Mouse (Mus musculus) MEL (cell line): Measurements from ENCODE around the gene Nr4a1. TPM values are rescaled to one million over a fixed set of nuclear protein-coding genes. Genes with fewer than 3 reads are reported as not detected.
A peak's percentile ranks its signal among the peaks of the same experiment; 100 is the strongest.

ENCODE experiments used
- DNase-seq: peaks from one replicate; pipeline ENCODE4 v3.0.0; 2011; ENCODE audit warnings: low read depth, low spot score
- H3K27ac ChIP-seq: 2 replicates; pipeline ENCODE4 v1.5.1; 2012; ENCODE audit warnings: low read depth, mild to moderate bottlenecking, control low read depth, low read length, moderate library complexity; ENCODE audit not compliant: control insufficient read depth
- H3K27me3 ChIP-seq, 2 experiments: fragments of 150-350 bp in 1 of 2; sonication (generic) in 1 of 2; 2 replicates each; pipeline ENCODE4 v1.6.1; 2012; ENCODE audit warnings: low read length in 2 of 2, mild to moderate bottlenecking in 2 of 2, improper control_type of control experiment in 1 of 2, moderate library complexity in 1 of 2; ENCODE audit not compliant: insufficient read depth in 2 of 2, control insufficient read depth in 1 of 2
- H3K36me3 ChIP-seq, 2 experiments: 2 replicates each; pipeline ENCODE4 v1.6.1; 2012 to 2014; ENCODE audit warnings: low read length in 2 of 2, improper control_type of control experiment in 1 of 2, inconsistent platforms in 1 of 2, mild to moderate bottlenecking in 1 of 2; ENCODE audit not compliant: insufficient read depth in 2 of 2, control insufficient read depth in 1 of 2
- H3K4me1 ChIP-seq, 2 experiments: fragments of 150-350 bp in 1 of 2; sonication (generic) in 1 of 2; 2 replicates each; pipeline ENCODE4 v1.6.1; 2012; ENCODE audit warnings: low read length in 2 of 2, improper control_type of control experiment in 1 of 2, mild to moderate bottlenecking in 1 of 2; ENCODE audit not compliant: insufficient read depth in 2 of 2, control insufficient read depth in 1 of 2
- H3K4me3 ChIP-seq, 2 experiments: fragments of 150-350 bp in 1 of 2; sonication (generic) in 1 of 2; 2 replicates each; pipeline ENCODE4 v1.5.1; 2012; ENCODE audit warnings: low read depth in 2 of 2, low read length in 2 of 2, mild to moderate bottlenecking in 2 of 2, moderate library complexity in 2 of 2, control low read depth in 1 of 2, improper control_type of control experiment in 1 of 2; ENCODE audit not compliant: control insufficient read depth in 1 of 2, insufficient read depth in 1 of 2
- H3K79me2 ChIP-seq: 2 replicates; pipeline ENCODE4 v1.6.1; 2012; ENCODE audit warnings: mild to moderate bottlenecking, low read length, moderate library complexity; ENCODE audit not compliant: control insufficient read depth, poor library complexity, insufficient read depth
- H3K9ac ChIP-seq: 2 replicates; pipeline ENCODE4 v1.6.1; 2012; ENCODE audit warnings: low read depth, mild to moderate bottlenecking, control low read depth, low read length, moderate library complexity; ENCODE audit not compliant: control insufficient read depth, poor library complexity, severe bottlenecking
- H3K9me3 ChIP-seq: fragments of 150-350 bp; sonication (generic); replicated peaks from 2 replicates; pipeline ENCODE4 v1.6.1; 2012; ENCODE audit warnings: mild to moderate bottlenecking, low read length, improper control_type of control experiment, moderate library complexity; ENCODE audit not compliant: insufficient read depth
- BHLHE40 ChIP-seq: IDR thresholded peaks from 2 replicates; pipeline ENCODE4 v1.6.1; 2012; ENCODE audit warnings: low read depth, mild to moderate bottlenecking, inconsistent platforms, low read length, improper control_type of control experiment, borderline replicate concordance
- CHD2 ChIP-seq: IDR thresholded peaks from 2 replicates; pipeline ENCODE4 v1.6.1; 2011; ENCODE audit warnings: low read length, improper control_type of control experiment
- CTCF ChIP-seq, 3 experiments: IDR thresholded peaks in 2 of 3; conservative IDR thresholded peaks in 1 of 3; 2 replicates each; pipeline ENCODE4 v1.5.1; 2011 to 2012; ENCODE audit warnings: low read length in 3 of 3, low read depth in 2 of 3, mild to moderate bottlenecking in 2 of 3, improper control_type of control experiment in 1 of 3, inconsistent platforms in 1 of 3, mixed read lengths in 1 of 3, moderate library complexity in 1 of 3; ENCODE audit not compliant: control insufficient read depth in 1 of 3, insufficient read depth in 1 of 3, poor library complexity in 1 of 3, severe bottlenecking in 1 of 3
- EP300 ChIP-seq, 2 experiments: IDR thresholded peaks; 2 replicates each; pipeline ENCODE4 v1.6.1; 2011; ENCODE audit warnings: improper control_type of control experiment in 2 of 2, low read length in 2 of 2, low read depth in 1 of 2, mild to moderate bottlenecking in 1 of 2
- ETS1 ChIP-seq: IDR thresholded peaks from 2 replicates; pipeline ENCODE4 v1.6.1; 2012; ENCODE audit warnings: low read depth, mild to moderate bottlenecking, inconsistent platforms, low read length, improper control_type of control experiment, moderate library complexity
- GATA1 ChIP-seq: IDR thresholded peaks from 2 replicates; pipeline ENCODE4 v1.6.1; 2011; ENCODE audit warnings: low read depth, low read length, improper control_type of control experiment
- KAT2A ChIP-seq: conservative IDR thresholded peaks from 2 replicates; pipeline ENCODE4 v1.6.1; 2012; ENCODE audit warnings: low read depth, low read length, improper control_type of control experiment, inconsistent platforms
- MAX ChIP-seq: IDR thresholded peaks from 2 replicates; pipeline ENCODE4 v1.6.1; 2011; ENCODE audit warnings: low read length, improper control_type of control experiment
- MAZ ChIP-seq: IDR thresholded peaks from 2 replicates; pipeline ENCODE4 v1.6.1; 2012; ENCODE audit warnings: low read depth, mild to moderate bottlenecking, inconsistent platforms, low read length, improper control_type of control experiment
- MEF2A ChIP-seq: IDR thresholded peaks from 2 replicates; pipeline ENCODE4 v1.6.1; 2014; ENCODE audit warnings: low read depth, mild to moderate bottlenecking, inconsistent platforms, low read length, improper control_type of control experiment; ENCODE audit not compliant: poor library complexity, insufficient replicate concordance, severe bottlenecking; ENCODE audit errors: extremely low read depth
- MXI1 ChIP-seq: IDR thresholded peaks from 2 replicates; pipeline ENCODE4 v1.6.1; 2011; ENCODE audit warnings: mild to moderate bottlenecking, low read depth, low read length, improper control_type of control experiment
- MYB ChIP-seq: IDR thresholded peaks from 2 replicates; pipeline ENCODE4 v1.6.1; 2011; ENCODE audit warnings: mild to moderate bottlenecking, low read depth, low read length, improper control_type of control experiment
- MYC ChIP-seq: IDR thresholded peaks from 2 replicates; pipeline ENCODE4 v1.6.1; 2011; ENCODE audit warnings: low read depth, mild to moderate bottlenecking, low read length, improper control_type of control experiment, moderate library complexity
- NELFE ChIP-seq: IDR thresholded peaks from 2 replicates; pipeline ENCODE4 v1.6.1; 2011; ENCODE audit warnings: low read depth, low read length, improper control_type of control experiment
- POLR2A ChIP-seq, 2 experiments: IDR thresholded peaks; 2 replicates each; pipeline ENCODE4 v1.6.1; 2011 to 2012; ENCODE audit warnings: low read length in 2 of 2, mild to moderate bottlenecking in 2 of 2, control low read depth in 1 of 2, improper control_type of control experiment in 1 of 2, low read depth in 1 of 2, moderate library complexity in 1 of 2; ENCODE audit not compliant: control insufficient read depth in 1 of 2, insufficient read depth in 1 of 2, poor library complexity in 1 of 2
- POLR2AphosphoS5 ChIP-seq: IDR thresholded peaks from 2 replicates; pipeline ENCODE4 v1.6.1; 2012; ENCODE audit warnings: low read depth, borderline replicate concordance, mild to moderate bottlenecking, inconsistent platforms, low read length, moderate library complexity, mixed read lengths
- RAD21 ChIP-seq: IDR thresholded peaks from 2 replicates; pipeline ENCODE4 v1.6.1; 2011; ENCODE audit warnings: mild to moderate bottlenecking, low read depth, low read length, improper control_type of control experiment
- RCOR1 ChIP-seq: IDR thresholded peaks from 2 replicates; pipeline ENCODE4 v1.6.1; 2012; ENCODE audit warnings: low read depth, mild to moderate bottlenecking, inconsistent platforms, low read length, improper control_type of control experiment
- SIN3A ChIP-seq: IDR thresholded peaks from 2 replicates; pipeline ENCODE4 v1.6.1; 2012; ENCODE audit warnings: low read length, improper control_type of control experiment, inconsistent platforms
- SMC3 ChIP-seq: IDR thresholded peaks from 2 replicates; pipeline ENCODE4 v1.6.1; 2011; ENCODE audit warnings: low read depth, low read length, improper control_type of control experiment
- TAL1 ChIP-seq: IDR thresholded peaks from 2 replicates; pipeline ENCODE4 v1.6.1; 2012; ENCODE audit warnings: mild to moderate bottlenecking, inconsistent platforms, low read length, moderate library complexity, mixed read lengths
- TBP ChIP-seq: IDR thresholded peaks from 2 replicates; pipeline ENCODE4 v1.8.0; 2011; ENCODE audit warnings: low read depth, low read length, improper control_type of control experiment
- TCF12 ChIP-seq: IDR thresholded peaks from 2 replicates; pipeline ENCODE4 v1.6.1; 2014; ENCODE audit warnings: low read depth, mild to moderate bottlenecking, inconsistent platforms, low read length, improper control_type of control experiment, moderate library complexity
- UBTF ChIP-seq: IDR thresholded peaks from 2 replicates; pipeline ENCODE4 v1.6.1; 2012; ENCODE audit warnings: low read depth, mild to moderate bottlenecking, inconsistent platforms, low read length, improper control_type of control experiment, moderate library complexity, borderline replicate concordance; ENCODE audit not compliant: insufficient read depth
- USF1 ChIP-seq: IDR thresholded peaks from 2 replicates; pipeline ENCODE4 v1.6.1; 2014; ENCODE audit warnings: low read depth, mild to moderate bottlenecking, inconsistent platforms, low read length, improper control_type of control experiment, moderate library complexity
- USF2 ChIP-seq, 2 experiments: IDR thresholded peaks; 2 replicates each; pipeline ENCODE4 v1.6.1; 2011 to 2012; ENCODE audit warnings: improper control_type of control experiment in 2 of 2, low read length in 2 of 2, borderline replicate concordance in 1 of 2, inconsistent platforms in 1 of 2, low read depth in 1 of 2, mild to moderate bottlenecking in 1 of 2; ENCODE audit not compliant: insufficient read depth in 1 of 2
- ZC3H11A ChIP-seq: IDR thresholded peaks from 2 replicates; pipeline ENCODE4 v1.6.1; 2012; ENCODE audit warnings: low read depth, mild to moderate bottlenecking, inconsistent platforms, low read length, improper control_type of control experiment
- ZKSCAN1 ChIP-seq: IDR thresholded peaks from 2 replicates; pipeline ENCODE4 v1.6.1; 2012; ENCODE audit warnings: low read depth, mild to moderate bottlenecking, inconsistent platforms, low read length, improper control_type of control experiment, moderate library complexity
- ZMIZ1 ChIP-seq: IDR thresholded peaks from 2 replicates; pipeline ENCODE4 v1.6.1; 2012; ENCODE audit warnings: low read depth, mild to moderate bottlenecking, inconsistent platforms, low read length, improper control_type of control experiment, moderate library complexity
- ZNF384 ChIP-seq: IDR thresholded peaks from 2 replicates; pipeline ENCODE4 v1.6.1; 2012; ENCODE audit warnings: low read depth, mild to moderate bottlenecking, inconsistent platforms, low read length, improper control_type of control experiment
- polyA plus RNA-seq, 2 experiments: library from polyadenylated mRNA; stranded (reverse) in 1 of 2; unstranded in 1 of 2; fragments of >175 nt in 1 of 2; fragments of >200 nt in 1 of 2; gene quantifications; 2 replicates each; pipeline versions ENCODE4 v1.2.1 to v1.2.4; 2012; ENCODE audit warnings: low replicate concordance in 2 of 2, low read depth in 1 of 2; ENCODE audit not compliant: insufficient read length in 2 of 2, insufficient read depth in 1 of 2, missing spikeins in 1 of 2
- total RNA-seq: library from RNA; depleted of rRNA; stranded (reverse); fragments of 300-350 nt; gene quantifications from 2 replicates; pipeline ENCODE4 v1.2.3, GENCODE M21; 2012

The Nr4a1 gene
- total and polyA plus RNA-seq, 3 experiments: 2.0 to 12.8 TPM; not detected in 1

GRCm38 (mm10) chr15:101299480-101299960 lies 45.5 kb downstream of the Nr4a1 start:
- peak; percentile 33 for DNase-seq
- Histone ChIP-seq H3K27ac (no peak overlapping the region), H3K36me3 (peaks cover 0 to 11% of the 10 kb centered on the region in 2 experiments; a peak in 2 of 4 replicates), H3K9me3 (no peaks in the 10 kb centered on the region), H3K27me3 (no peaks in the 10 kb centered on the region)
- TF ChIP-seq MYB: no peak
- TF ChIP-seq MAX: 0 out of 2 replicates have a peak, but pooled peaks have one; percentile 17
- no peak for TF ChIP-seq MYC
- no peak for TF ChIP-seq TCF12
- TF ChIP-seq SMC3: no peak
- no peak for TF ChIP-seq EP300 (IDR thresholded peaks at IDR 0.05; ENCODE audit: low read depth in 1 of 2, low read length in 2 of 2)
- TF ChIP-seq UBTF: no peak
- no peak for TF ChIP-seq BHLHE40
- TF ChIP-seq, all 39 proteins: peak for 1
- H3K9ac ChIP-seq: no peak overlapping the region
- no peaks in the 10 kb centered on the region for H3K79me2 ChIP-seq
- H3K4me1 ChIP-seq: peaks cover 10 to 21% of the 10 kb centered on the region in 2 experiments; a peak in 3 of 4 replicates
- H3K4me3 ChIP-seq: no peak overlapping the region

GRCm38 (mm10) chr15:101300128-101300527 lies 46.1 kb downstream of the Nr4a1 start:
- Histone ChIP-seq H3K79me2 (no peaks in the 10 kb centered on the region), H3K4me3 (no peak overlapping the region), H3K9ac (no peak overlapping the region), H3K36me3 (peaks cover 0 to 11% of the 10 kb centered on the region in 2 experiments; a peak in 2 of 4 replicates), H3K4me1 (peaks cover 10 to 21% of the 10 kb centered on the region in 2 experiments; a peak in 3 of 4 replicates), H3K9me3 (no peaks in the 10 kb centered on the region), H3K27ac (no peak overlapping the region), H3K27me3 (no peaks in the 10 kb centered on the region)
- DNase-seq: peak; percentile 70
- peak; percentile 60; the same call in 1 of the 2 replicates for TF ChIP-seq MAZ
- peak; percentile 90 for TF ChIP-seq BHLHE40
- peak; percentile 73; the same call in 1 of the 2 replicates for TF ChIP-seq MXI1
- TF ChIP-seq RAD21: no peak
- TF ChIP-seq MYB: no peak
- no peak for TF ChIP-seq TBP
- no peak for TF ChIP-seq POLR2AphosphoS5
- TF ChIP-seq USF2 (IDR thresholded peaks at IDR 0.05; ENCODE audit: borderline replicate concordance in 1 of 2, insufficient read depth in 1 of 2, low read depth in 1 of 2, low read length in 2 of 2): no peak
- peak; percentile 74 for TF ChIP-seq MAX
- peak; percentile 77 for TF ChIP-seq TCF12
- peak; percentile 90 for TF ChIP-seq MYC
- no peak; the same call in 1 of the 2 replicates for TF ChIP-seq TAL1
- TF ChIP-seq ZC3H11A: no peak
- no peak for TF ChIP-seq KAT2A
- TF ChIP-seq ETS1: peak; percentile 76
- peak; percentile 64 for TF ChIP-seq RCOR1
- TF ChIP-seq MEF2A: no peak
- TF ChIP-seq ZMIZ1: peak; percentile 31; the same call in 1 of the 2 replicates
- TF ChIP-seq GATA1: peak; percentile 91
- no peak; the same call in 1 of the 2 replicates for TF ChIP-seq NELFE
- TF ChIP-seq USF1: no peak
- TF ChIP-seq CHD2: no peak
- peak; percentile 36; the same call in 1 of the 2 replicates for TF ChIP-seq ZNF384
- TF ChIP-seq POLR2A (IDR thresholded peaks at IDR 0.05; ENCODE audit: control insufficient read depth in 1 of 2, insufficient read depth in 1 of 2, low read depth in 1 of 2, low read length in 2 of 2, poor library complexity in 1 of 2): no peak
- no peak for TF ChIP-seq ZKSCAN1
- TF ChIP-seq SMC3: peak; percentile 13; the same call in 1 of the 2 replicates
- peak; percentile 69 for TF ChIP-seq SIN3A
- TF ChIP-seq CTCF (IDR thresholded peaks at IDR 0.05 in 2 of 3, conservative IDR thresholded peaks at IDR 0.05 in 1 of 3; ENCODE audit: control insufficient read depth in 1 of 3, insufficient read depth in 1 of 3, low read depth in 2 of 3, low read length in 3 of 3, poor library complexity in 1 of 3, severe bottlenecking in 1 of 3): no peak
